Mouse (Mus musculus) spleen, adult 2 months (tissue): ENCODE data around the gene Abcc1.

Experiments used
- CTCF ChIP-seq: fragments of 200-500 bp; IDR thresholded peaks from 2 replicates; pipeline ENCODE4 v1.5.1; 2011; ENCODE audit warnings: mild to moderate bottlenecking, inconsistent platforms; ENCODE audit not compliant: insufficient read depth, insufficient read length, insufficient replicate concordance; ENCODE audit errors: extremely low read depth
- POLR2A ChIP-seq: fragments of 200-500 bp; IDR thresholded peaks from 2 replicates; pipeline ENCODE4 v1.6.1; 2011; ENCODE audit warnings: low read depth, low read length, inconsistent platforms

- TF ChIP-seq CTCF (no peak), POLR2A (no peak)
Measured at GRCm38 (mm10) chr16:14476056-14476455, 114.7 kb downstream of the Abcc1 start.
